Mouse (Mus musculus): ENCODE measurements at regions not wholly inside any gene's neighbourhood (a gene's known extent, or its start where the extent isn't known, plus 50 kb on each side); places are given as distances from the start of the nearest gene placed in this dataset.

GRCm38 (mm10) chrX:166673404-166673803 is 87.9 kb upstream of the Egfl6 start:
- TF ChIP-seq POLR2A (IDR thresholded peaks at IDR 0.05; ENCODE audit: low read depth, low read length) (no peak), CTCF (IDR thresholded peaks at IDR 0.05; ENCODE audit: borderline replicate concordance, insufficient read depth, low read length) (no peak)
